Mouse (Mus musculus) embryonic facial prominence, embryonic 13.5 days (tissue): ENCODE measurements at regions not wholly inside any gene's neighbourhood (a gene's known extent, or its start where the extent isn't known, plus 50 kb on each side); places are given as distances from the start of the nearest gene placed in this dataset.
A peak's percentile ranks its signal among the peaks of the same experiment; 100 is the strongest.
"Not testable (repeated sequence)": the region's sequence is repeated elsewhere in the genome, so short reads cannot be mapped to it uniquely, and the experiment has no call there.

Experiments
- ATAC-seq: fragments of 200-750 bp; cut with Nextera tagmentation; 2 replicates; pipeline ENCODE4 v1.8.0; 2017; ENCODE audit warnings: low read depth; ENCODE audit not compliant: insufficient number of reproducible peaks, insufficient read depth, low FRiP score, low TSS enrichment
- H3K27ac ChIP-seq: fragments of 300-500 bp; sonication (generic); 2 replicates; pipeline ENCODE4 v1.5.1; 2015; ENCODE audit warnings: moderate library complexity, mild to moderate bottlenecking, inconsistent platforms
- H3K27me3 ChIP-seq: fragments of 300-500 bp; sonication (generic); 2 replicates; pipeline ENCODE4 v1.6.1; 2015; ENCODE audit warnings: mild to moderate bottlenecking, inconsistent platforms
- H3K36me3 ChIP-seq: fragments of 300-500 bp; sonication (generic); 2 replicates; pipeline ENCODE4 v1.6.1; 2015; ENCODE audit warnings: mild to moderate bottlenecking, inconsistent platforms
- H3K4me1 ChIP-seq: fragments of 300-500 bp; sonication (generic); 2 replicates; pipeline ENCODE4 v1.6.1; 2015; ENCODE audit warnings: inconsistent platforms
- H3K4me2 ChIP-seq: fragments of 300-500 bp; sonication (generic); 2 replicates; pipeline ENCODE4 v1.6.1; 2015; ENCODE audit warnings: moderate library complexity, mild to moderate bottlenecking, inconsistent platforms
- H3K4me3 ChIP-seq: fragments of 300-500 bp; sonication (generic); 2 replicates; pipeline ENCODE4 v1.5.1; 2015; ENCODE audit warnings: mild to moderate bottlenecking, inconsistent platforms
- H3K9ac ChIP-seq: fragments of 300-500 bp; sonication (generic); 2 replicates; pipeline ENCODE4 v1.6.1; 2015; ENCODE audit warnings: mild to moderate bottlenecking, inconsistent platforms
- H3K9me3 ChIP-seq: fragments of 300-500 bp; sonication (generic); 2 replicates; pipeline ENCODE4 v1.6.1; 2016; ENCODE audit warnings: inconsistent platforms
- WGBS: fragments of 180-500 bp; shearing (Covaris S2); methylation state at CpG from one replicate; pipeline ENCODE4 v1.1.7; 2015; ENCODE audit warnings: mixed read lengths; 5-methylcytosine and 5-hydroxymethylcytosine counted together

GRCm38 (mm10) chr1:136680173-136680572, 55.5 kb downstream of the Zfp281 start:
- Histone ChIP-seq H3K36me3 (no peaks in the 10 kb centered on the region), H3K4me1 (peaks cover 24% of the 10 kb centered on the region), H3K4me2 (no peak overlapping the region), H3K9me3 (no peaks in the 10 kb centered on the region), H3K4me3 (no peak overlapping the region), H3K27me3 (no peaks in the 10 kb centered on the region), H3K27ac (no peak overlapping the region), H3K9ac (no peak overlapping the region)
- WGBS: 75% methylated on average over 3 of the region's 3 CpGs
- no peak for ATAC-seq

DNA sequence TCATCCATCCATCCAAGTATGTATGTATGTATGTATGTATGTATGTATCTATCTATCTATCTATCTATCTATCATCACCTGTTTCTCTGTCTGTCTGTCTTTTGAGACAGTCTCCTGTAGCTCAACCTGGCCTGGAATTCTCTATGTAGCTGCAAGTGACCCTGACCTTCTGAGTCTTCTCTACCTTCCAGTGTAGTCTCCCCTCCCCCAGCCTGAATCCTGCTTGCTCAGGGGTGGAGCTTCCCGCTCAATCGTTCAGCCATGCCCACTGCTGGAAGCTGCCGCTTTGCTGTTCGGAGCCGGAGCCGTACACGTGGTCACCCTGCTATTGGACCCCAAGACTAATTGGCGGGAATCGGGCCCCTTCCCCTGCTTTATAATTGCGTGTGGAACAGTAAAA, 57.6 kb downstream of the Zfp281 start:
- ATAC-seq, H3K4me3 ChIP-seq, H3K9me3 ChIP-seq, H3K36me3 ChIP-seq, H3K9ac ChIP-seq, H3K27ac ChIP-seq, H3K4me2 ChIP-seq, H3K27me3 ChIP-seq: not testable (repeated sequence)
- WGBS: 63% methylated on average over 10 of the region's 10 CpGs
- H3K4me1 ChIP-seq: peaks cover 28% of the 10 kb centered on the region

DNA sequence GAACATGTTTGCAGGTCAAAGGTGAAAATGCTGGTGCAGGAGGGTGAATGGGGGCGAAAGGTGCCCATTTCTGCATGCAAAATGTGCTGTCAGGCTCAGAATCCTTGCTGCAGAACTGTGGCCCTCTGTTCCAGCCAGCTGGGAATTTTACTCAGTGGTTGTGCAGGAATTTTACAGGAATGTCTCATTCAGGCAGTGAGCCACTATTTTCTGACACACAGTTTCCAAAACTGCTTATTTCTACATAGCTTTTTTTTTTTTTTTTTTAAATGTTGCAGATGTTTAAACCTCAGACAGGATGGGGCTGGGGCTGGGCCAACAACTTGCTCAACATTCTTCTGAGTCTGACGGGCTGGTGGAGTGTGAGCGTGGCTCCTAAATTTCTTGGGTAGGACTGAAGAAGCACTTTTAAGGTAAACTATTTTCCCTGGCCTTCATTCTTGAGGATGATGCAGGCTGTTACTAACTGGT, 58.4 kb downstream of the Zfp281 start:
- Histone ChIP-seq H3K4me3 (no peak overlapping the region), H3K27me3 (no peaks in the 10 kb centered on the region), H3K9ac (no peak overlapping the region), H3K27ac (peak overlapping the region; percentile 83), H3K4me2 (peak overlapping the region; percentile 37), H3K9me3 (no peaks in the 10 kb centered on the region), H3K4me1 (peaks cover 28% of the 10 kb centered on the region), H3K36me3 (no peaks in the 10 kb centered on the region)
- WGBS: 35% methylated on average over 3 of the region's 3 CpGs
- peak; percentile 56; the same call in 1 of the 2 replicates for ATAC-seq

DNA sequence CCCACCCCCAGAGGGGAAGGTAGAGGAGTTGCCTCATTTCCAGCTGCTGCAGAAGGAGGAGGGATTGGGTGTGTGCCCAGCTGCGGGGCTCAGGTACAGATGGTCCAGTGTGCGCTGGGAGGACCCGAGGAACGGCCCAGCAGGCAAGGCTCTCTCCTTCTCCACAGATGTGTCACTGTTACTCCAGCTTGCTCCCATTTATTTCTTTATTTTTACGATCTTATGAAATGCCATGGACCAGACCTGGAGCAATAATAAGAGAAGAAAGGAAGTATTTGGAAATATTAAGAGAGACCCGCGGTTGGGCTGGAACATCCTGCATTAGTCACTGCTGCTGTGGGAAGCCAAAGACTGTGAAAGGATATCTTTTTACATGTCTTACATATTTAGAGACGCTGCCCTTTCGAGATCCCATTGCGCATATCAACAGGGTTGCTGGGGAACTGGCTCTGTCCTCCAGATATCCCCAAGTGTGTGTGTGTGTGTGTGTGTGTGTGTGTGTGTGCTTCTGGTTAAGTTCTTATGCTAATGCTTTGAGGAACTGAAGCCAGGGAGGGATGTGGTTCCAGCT, 58.9 kb downstream of the Zfp281 start:
- Histone ChIP-seq H3K27ac (peak overlapping the region; percentile 83), H3K9me3 (no peaks in the 10 kb centered on the region), H3K27me3 (no peaks in the 10 kb centered on the region), H3K4me3 (no peak overlapping the region), H3K9ac (no peak overlapping the region), H3K36me3 (no peaks in the 10 kb centered on the region), H3K4me2 (peak overlapping the region; percentile 37), H3K4me1 (peaks cover 28% of the 10 kb centered on the region)
- ATAC-seq: 0 out of 2 replicates have a peak, but pooled peaks have one; percentile 22
- 34% methylated on average over 10 of the region's 10 CpGs for WGBS

- peak overlapping the region; percentile 83 for H3K27ac ChIP-seq
- no peaks in the 10 kb centered on the region for H3K27me3 ChIP-seq
- no peak overlapping the region for H3K4me2 ChIP-seq
- H3K9me3 ChIP-seq: no peaks in the 10 kb centered on the region
- H3K36me3 ChIP-seq: no peaks in the 10 kb centered on the region
- peaks cover 28% of the 10 kb centered on the region for H3K4me1 ChIP-seq
- ATAC-seq: no peak
- 69% methylated on average over 5 of the region's 5 CpGs for WGBS
- no peak overlapping the region for H3K9ac ChIP-seq
- no peak overlapping the region for H3K4me3 ChIP-seq
Observed at GRCm38 (mm10) chr1:136684481-136684880, 59.8 kb downstream of the Zfp281 start.

GRCm38 (mm10) chr1:136685191-136686060, 60.7 kb downstream of the Zfp281 start:
- Histone ChIP-seq H3K27me3 (no peaks in the 10 kb centered on the region), H3K9me3 (no peaks in the 10 kb centered on the region), H3K36me3 (no peaks in the 10 kb centered on the region), H3K4me3 (no peak overlapping the region), H3K9ac (no peak overlapping the region), H3K27ac (peak overlapping the region; percentile 55; the same call in 1 of the 2 replicates), H3K4me1 (peaks cover 28% of the 10 kb centered on the region), H3K4me2 (no peak overlapping the region)
- no peak for ATAC-seq
- 52% methylated on average over 13 of the region's 13 CpGs for WGBS

DNA sequence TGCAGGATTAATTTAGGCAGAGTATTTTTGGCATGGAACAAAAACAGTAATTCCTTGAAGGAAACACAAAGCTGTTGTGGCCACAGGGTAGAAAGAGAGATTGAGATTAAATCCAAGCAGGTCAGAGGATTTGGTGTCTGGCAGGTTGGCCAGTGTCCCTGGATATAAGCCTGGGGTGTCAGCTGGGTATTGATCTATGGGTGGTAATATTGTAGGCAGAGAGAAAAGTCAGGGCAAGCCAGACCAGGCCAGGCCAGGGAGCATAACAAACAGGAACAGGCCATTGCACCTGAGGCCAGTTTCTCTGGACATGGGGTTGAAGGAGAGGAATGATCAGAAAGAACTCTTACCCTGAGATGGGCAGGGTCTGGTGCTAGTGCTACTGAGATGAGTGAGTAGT, 61.8 kb downstream of the Zfp281 start:
- no peaks in the 10 kb centered on the region for H3K27me3 ChIP-seq
- ATAC-seq: no peak
- no peak overlapping the region for H3K9ac ChIP-seq
- peaks cover 28% of the 10 kb centered on the region for H3K4me1 ChIP-seq
- no peaks in the 10 kb centered on the region for H3K36me3 ChIP-seq
- H3K4me3 ChIP-seq: no peak overlapping the region
- no peak overlapping the region for H3K4me2 ChIP-seq
- no peak overlapping the region for H3K27ac ChIP-seq
- H3K9me3 ChIP-seq: no peaks in the 10 kb centered on the region

- Histone ChIP-seq H3K9ac (no peak overlapping the region), H3K27ac (no peak overlapping the region), H3K4me2 (no peak overlapping the region), H3K4me3 (no peak overlapping the region), H3K4me1 (peaks cover 6% of the 10 kb centered on the region), H3K36me3 (no peaks in the 10 kb centered on the region), H3K9me3 (no peaks in the 10 kb centered on the region), H3K27me3 (no peaks in the 10 kb centered on the region)
- ATAC-seq: no peak
- whole genome bisulfite sequencing: 24% methylated on average over 2 of the region's 2 CpGs
Observed at GRCm38 (mm10) chr1:136690068-136690467, 65.4 kb downstream of the Zfp281 start.

GRCm38 (mm10) chr1:136693421-136693820, 68.7 kb downstream of the Zfp281 start:
- H3K4me1 ChIP-seq: peaks cover 11% of the 10 kb centered on the region
- no peak overlapping the region for H3K9ac ChIP-seq
- H3K4me3 ChIP-seq: no peak overlapping the region
- H3K4me2 ChIP-seq: no peak overlapping the region
- 35% methylated on average over 5 of the region's 5 CpGs for WGBS
- H3K9me3 ChIP-seq: no peaks in the 10 kb centered on the region
- H3K36me3 ChIP-seq: no peaks in the 10 kb centered on the region
- no peak overlapping the region for H3K27ac ChIP-seq
- no peak for ATAC-seq
- no peaks in the 10 kb centered on the region for H3K27me3 ChIP-seq

GRCm38 (mm10) chr1:136694983-136695382, 70.3 kb downstream of the Zfp281 start:
- 63% methylated on average over 7 of the region's 7 CpGs for WGBS
- Histone ChIP-seq H3K27me3 (no peaks in the 10 kb centered on the region), H3K4me1 (peaks cover 18% of the 10 kb centered on the region), H3K9ac (no peak overlapping the region), H3K27ac (no peak overlapping the region), H3K4me3 (no peak overlapping the region), H3K4me2 (no peak overlapping the region), H3K9me3 (no peaks in the 10 kb centered on the region), H3K36me3 (no peaks in the 10 kb centered on the region)
- no peak for ATAC-seq

GRCm38 (mm10) chr1:136696077-136696641, 71.5 kb downstream of the Zfp281 start:
- H3K4me2 ChIP-seq: peak overlapping the region; percentile 51

More at GRCm38 (mm10) chr1:136696077-136696641, 71.5 kb downstream of the Zfp281 start:
- Histone ChIP-seq H3K36me3 (no peaks in the 10 kb centered on the region), H3K4me1 (peaks cover 18% of the 10 kb centered on the region), H3K27ac (no peak overlapping the region), H3K27me3 (no peaks in the 10 kb centered on the region), H3K9me3 (no peaks in the 10 kb centered on the region), H3K4me3 (peak overlapping the region; percentile 17), H3K9ac (peak overlapping the region; percentile 36; the same call in 1 of the 2 replicates)
- no peak for ATAC-seq
- 6% methylated on average over 19 of the region's 19 CpGs for WGBS
